Mouse (Mus musculus) heart, embryonic 13.5 days (tissue): ENCODE results near the gene A230050P20Rik. TPM values are rescaled to one million over a fixed set of nuclear protein-coding genes. Genes with fewer than 3 reads are reported as not detected.
A peak's percentile ranks its signal among the peaks of the same experiment; 100 is the strongest.

Experiments
- ATAC-seq: fragments of 200-750 bp; cut with Nextera tagmentation; 2 replicates; pipeline ENCODE4 v1.8.0; 2017; ENCODE audit warnings: moderate TSS enrichment; ENCODE audit not compliant: insufficient number of reproducible peaks, low FRiP score, low TSS enrichment; ENCODE audit errors: extremely low read depth
- H3K27ac ChIP-seq: fragments of 300-500 bp; sonication (generic); replicated peaks from 2 replicates; pipeline ENCODE4 v1.5.1; 2015; ENCODE audit warnings: moderate library complexity, mild to moderate bottlenecking, inconsistent platforms
- H3K27me3 ChIP-seq: fragments of 300-500 bp; sonication (generic); replicated peaks from 2 replicates; pipeline ENCODE4 v1.6.1; 2015; ENCODE audit warnings: mild to moderate bottlenecking, inconsistent platforms
- H3K36me3 ChIP-seq: fragments of 300-500 bp; sonication (generic); 2 replicates; pipeline ENCODE4 v1.6.1; 2015; ENCODE audit warnings: mild to moderate bottlenecking, inconsistent platforms
- H3K4me1 ChIP-seq: fragments of 300-500 bp; sonication (generic); 2 replicates; pipeline ENCODE4 v1.6.1; 2015; ENCODE audit warnings: inconsistent platforms
- H3K4me2 ChIP-seq: fragments of 300-500 bp; sonication (generic); 2 replicates; pipeline ENCODE4 v1.6.1; 2015; ENCODE audit warnings: inconsistent platforms, mild to moderate bottlenecking, moderate library complexity
- H3K4me3 ChIP-seq: fragments of 300-500 bp; sonication (generic); 2 replicates; pipeline ENCODE4 v1.5.1; 2015; ENCODE audit warnings: moderate library complexity, mild to moderate bottlenecking, inconsistent platforms
- H3K9ac ChIP-seq: fragments of 300-500 bp; sonication (generic); 2 replicates; pipeline ENCODE4 v1.6.1; 2015; ENCODE audit warnings: inconsistent platforms, mild to moderate bottlenecking, moderate library complexity
- H3K9me3 ChIP-seq: fragments of 300-500 bp; sonication (generic); 2 replicates; pipeline ENCODE4 v1.6.1; 2016; ENCODE audit warnings: inconsistent platforms
- WGBS: fragments of 180-500 bp; shearing (Covaris S2); methylation state at CpG from one replicate; pipeline ENCODE4 v1.1.7; 2015; ENCODE audit warnings: mixed read lengths; 5-methylcytosine and 5-hydroxymethylcytosine counted together
- microRNA-seq: library from miRNA; unstranded; fragments of <30 nt; microRNA quantifications from one replicate; pipeline ENCODE4, GENCODE M21; 2016
- polyA plus RNA-seq: library from polyadenylated mRNA; unstranded; fragments of >200 nt; fragmentation: Nextera tagmentation; extraction: Ambion mirVana; gene quantifications from 2 replicates; pipeline ENCODE4 v1.2.1, GENCODE M21; 2015

The A230050P20Rik gene
- polyA plus RNA-seq, 1 experiment from 2014 or later, result 6.5 TPM

GRCm38 (mm10) chr9:20898511-20899073, 30.1 kb downstream of the A230050P20Rik start, which contains the start of gene Eif3g:
Eif3g (minus strand) TSS chr9:20898623.
- peak within 1 kb of the TSS; percentile 92 for H3K4me3 ChIP-seq
- peak within 1 kb of the TSS; percentile 65 for H3K27ac ChIP-seq
- H3K9me3 ChIP-seq, result no peaks in the 10 kb centered on the region
- H3K36me3 ChIP-seq, result peaks cover 38% of the 10 kb centered on the region
- no peaks in the 10 kb centered on the region for H3K27me3 ChIP-seq
- WGBS, result 4% methylated on average over 34 of the region's 34 CpGs
- peak within 1 kb of the TSS; percentile 99 for H3K4me2 ChIP-seq
- H3K4me1 ChIP-seq, result peaks cover 33% of the 10 kb centered on the region
- peak within 1 kb of the TSS; percentile 99 for H3K9ac ChIP-seq
- ATAC-seq, result peak; percentile 73

GRCm38 (mm10) chr9:20901466-20902173, 33.2 kb downstream of the A230050P20Rik start:
- H3K36me3 ChIP-seq, result peaks cover 38% of the 10 kb centered on the region
- H3K4me1 ChIP-seq, result peaks cover 33% of the 10 kb centered on the region
- peak overlapping the region; percentile 51 for H3K4me2 ChIP-seq
- H3K9me3 ChIP-seq, result no peaks in the 10 kb centered on the region
- 10% methylated on average over 13 of the region's 13 CpGs for WGBS
- no peaks in the 10 kb centered on the region for H3K27me3 ChIP-seq
- H3K4me3 ChIP-seq, result no peak overlapping the region
- H3K27ac ChIP-seq, result peak overlapping the region; percentile 75
- H3K9ac ChIP-seq, result peak overlapping the region; percentile 72
- no peak for ATAC-seq

GRCm38 (mm10) chr9:20902174-20902491, 33.7 kb downstream of the A230050P20Rik start:
- Histone ChIP-seq H3K4me2 (peak overlapping the region; percentile 51), H3K9ac (peak overlapping the region; percentile 72), H3K4me1 (peaks cover 28% of the 10 kb centered on the region), H3K36me3 (peaks cover 38% of the 10 kb centered on the region), H3K27ac (peak overlapping the region; percentile 75), H3K27me3 (no peaks in the 10 kb centered on the region), H3K4me3 (no peak overlapping the region), H3K9me3 (no peaks in the 10 kb centered on the region)
- no peak for ATAC-seq
- WGBS, result 6% methylated on average over 6 of the region's 6 CpGs

DNA sequence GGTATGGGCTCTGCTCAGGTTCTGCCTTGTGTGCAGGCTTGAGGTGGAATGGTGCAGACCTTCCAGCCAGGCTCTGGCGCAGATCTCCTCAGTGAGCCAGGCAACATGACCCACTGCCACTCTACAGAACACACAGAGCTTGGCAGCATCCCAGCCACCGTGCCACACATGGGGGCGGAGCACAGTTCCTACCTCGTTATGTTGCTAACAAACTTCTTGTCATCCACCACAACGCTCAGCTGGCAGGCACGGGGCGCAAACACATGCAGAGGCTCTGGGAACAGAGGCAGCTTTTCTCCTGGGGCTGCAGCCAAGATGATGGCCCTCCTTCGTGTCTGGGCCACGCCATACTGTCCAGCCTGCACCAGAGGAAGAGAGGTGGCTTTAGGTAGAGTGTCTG, 41.5 kb downstream of the A230050P20Rik start:
- no peak for ATAC-seq
- Histone ChIP-seq H3K4me2 (no peak overlapping the region), H3K27me3 (no peaks in the 10 kb centered on the region), H3K4me1 (no peaks in the 10 kb centered on the region), H3K9me3 (no peaks in the 10 kb centered on the region), H3K36me3 (peaks cover 100% of the 10 kb centered on the region), H3K4me3 (no peak overlapping the region), H3K9ac (no peak overlapping the region), H3K27ac (no peak overlapping the region)
- WGBS, result 93% methylated on average over 9 of the region's 9 CpGs

GRCm38 (mm10) chr9:20916160-20916559, 47.7 kb downstream of the A230050P20Rik start:
- Histone ChIP-seq H3K9me3 (no peaks in the 10 kb centered on the region), H3K27ac (no peak overlapping the region), H3K36me3 (peaks cover 100% of the 10 kb centered on the region), H3K9ac (no peak overlapping the region), H3K4me1 (no peaks in the 10 kb centered on the region), H3K27me3 (no peaks in the 10 kb centered on the region), H3K4me2 (no peak overlapping the region), H3K4me3 (no peak overlapping the region)
- ATAC-seq, result no peak
- WGBS, result 77% methylated on average over 4 of the region's 4 CpGs

GRCm38 (mm10) chr9:20923258-20923657, 54.8 kb downstream of the A230050P20Rik start:
- Histone ChIP-seq H3K36me3 (peaks cover 100% of the 10 kb centered on the region), H3K27me3 (no peaks in the 10 kb centered on the region), H3K4me3 (no peak overlapping the region), H3K9ac (no peak overlapping the region), H3K9me3 (no peaks in the 10 kb centered on the region), H3K4me1 (no peaks in the 10 kb centered on the region), H3K27ac (no peak overlapping the region), H3K4me2 (no peak overlapping the region)
- 91% methylated on average over 3 of the region's 3 CpGs for WGBS
- ATAC-seq, result no peak

Small RNA genes within 50 kb of the gene (microRNA-seq; reads per million reads assigned to microRNA genes)
- gene Mir7081, result 0.82 reads per million

Other genes with a start within 250 kb of the A230050P20Rik start
- gene Ubl5, start 225.8 kb upstream of the A230050P20Rik start, polyA plus RNA-seq, result 327 and 367 TPM in 2 replicates
- gene Fbxl12, start 223.9 kb upstream of the A230050P20Rik start, polyA plus RNA-seq, result 14.9 and 15.7 TPM in 2 replicates
- 47.5 and 53.1 TPM in 2 replicates for gene Pin1, start 216.5 kb upstream of the A230050P20Rik start, polyA plus RNA-seq
- 0.70 and 0.79 TPM in 2 replicates for gene Olfm2, start 122.3 kb upstream of the A230050P20Rik start, polyA plus RNA-seq
- gene Col5a3, start 53.6 kb upstream of the A230050P20Rik start, polyA plus RNA-seq, result 0.04 and 0.15 TPM in 2 replicates
- gene Rdh8, start 50.1 kb upstream of the A230050P20Rik start, polyA plus RNA-seq, result not detected in 2 replicates
- gene Angptl6, start 11.1 kb downstream of the A230050P20Rik start, polyA plus RNA-seq, result 2.5 and 3.1 TPM in 2 replicates
- 40.6 and 41.9 TPM in 2 replicates for gene Ppan, start 19.5 kb downstream of the A230050P20Rik start, polyA plus RNA-seq
- gene Eif3g, start 30.0 kb downstream of the A230050P20Rik start, polyA plus RNA-seq, result 214 and 249 TPM in 2 replicates
- gene Dnmt1, start 91.2 kb downstream of the A230050P20Rik start, polyA plus RNA-seq, result 58.7 and 59.8 TPM in 2 replicates
- 19.4 and 21.9 TPM in 2 replicates for gene S1pr2, start 108.1 kb downstream of the A230050P20Rik start, polyA plus RNA-seq
- gene Mrpl4, start 134.1 kb downstream of the A230050P20Rik start, polyA plus RNA-seq, result 124 and 139 TPM in 2 replicates
- 11.6 and 11.9 TPM in 2 replicates for gene Icam1, start 147.3 kb downstream of the A230050P20Rik start, polyA plus RNA-seq
- gene Icam4, start 160.7 kb downstream of the A230050P20Rik start, polyA plus RNA-seq, result 3.1 and 8.3 TPM in 2 replicates
- 0.04 and 0.05 TPM in 2 replicates for gene Icam5, start 163.4 kb downstream of the A230050P20Rik start, polyA plus RNA-seq
- gene Zglp1, start 198.5 kb downstream of the A230050P20Rik start, polyA plus RNA-seq, result 0.51 and 0.87 TPM in 2 replicates
- 0.36 and 0.55 TPM in 2 replicates for gene Gm49373, start 204.5 kb downstream of the A230050P20Rik start, polyA plus RNA-seq
- gene Fdx1l, start 205.0 kb downstream of the A230050P20Rik start, polyA plus RNA-seq, result 51.1 and 53.4 TPM in 2 replicates
- gene Gm38431, start 223.4 kb downstream of the A230050P20Rik start, polyA plus RNA-seq, result 1.6 and 1.7 TPM in 2 replicates
- gene Raver1, start 223.4 kb downstream of the A230050P20Rik start, polyA plus RNA-seq, result 45.2 and 47.3 TPM in 2 replicates